Mouse (Mus musculus) gonadal fat pad, adult 2 months (tissue): ENCODE measurements at regions not wholly inside any gene's neighbourhood (a gene's known extent, or its start where the extent isn't known, plus 50 kb on each side); places are given as distances from the start of the nearest gene placed in this dataset.
"Not testable (repeated sequence)": the region's sequence is repeated elsewhere in the genome, so short reads cannot be mapped to it uniquely, and the experiment has no call there.

Experiments
- DNase-seq: peaks from one replicate; pipeline ENCODE4 v3.0.0-alpha.2; 2012; ENCODE audit warnings: low read depth

GRCm38 (mm10) chr8:20436956-20437355 is 73.9 kb upstream of the Gm15319 start:
- DNase-seq = not testable (repeated sequence)

GRCm38 (mm10) chr8:20433236-20433635 is 70.2 kb upstream of the Gm15319 start:
- not testable (repeated sequence) for DNase-seq

DNA sequence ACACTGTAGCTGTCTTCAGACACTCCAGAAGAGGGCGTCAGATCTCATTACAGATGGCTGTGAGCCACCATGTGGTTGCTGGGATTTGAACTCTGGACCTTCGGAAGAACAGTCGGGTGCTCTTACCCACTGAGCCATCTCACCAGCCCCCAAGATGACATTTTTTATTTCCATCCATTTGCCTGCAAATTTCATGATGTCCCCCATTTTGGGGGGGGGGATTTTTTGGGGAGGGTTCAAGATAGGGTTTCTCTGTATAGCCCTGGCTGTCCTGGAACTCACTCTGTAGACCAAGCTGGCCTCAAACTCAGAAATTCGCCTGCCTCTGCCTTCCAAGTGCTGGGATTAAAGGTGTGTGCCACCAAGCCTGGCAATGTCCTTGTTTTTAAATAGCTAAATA is 66.5 kb upstream of the Gm15319 start:
- not testable (repeated sequence) for DNase-seq

DNA sequence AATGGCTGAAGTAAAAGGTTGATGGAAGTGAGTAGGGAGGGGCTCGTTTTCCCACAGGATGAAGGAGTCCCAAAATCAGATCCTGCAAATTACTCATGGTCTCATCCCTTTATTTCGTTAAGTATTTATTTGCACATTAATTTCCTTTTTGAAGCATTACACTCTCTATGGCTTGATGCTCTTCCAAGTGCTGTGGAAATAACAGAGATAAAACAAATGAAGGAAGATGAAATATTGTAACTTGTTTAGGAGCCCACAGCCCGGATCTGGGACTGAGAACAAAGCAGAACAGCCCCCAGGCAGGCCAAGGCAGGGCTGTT is 61.9 kb upstream of the Gm15319 start:
- not testable (repeated sequence) for DNase-seq

GRCm38 (mm10) chr8:20424104-20424902 is 61.3 kb upstream of the Gm15319 start:
- DNase-seq = peak; percentile 65

- DNase-seq = not testable (repeated sequence)
These were observed 57.8 kb upstream of the Gm15319 start for GRCm38 (mm10) chr8:20420807-20421206.
